In genomic region chr15:96728346-96728745, GRCm38 (mm10) we compare ENCODE assay signal across 16 mouse cellular contexts. TPM values are rescaled to one million over a fixed set of nuclear protein-coding genes. Genes with fewer than 3 reads are reported as not detected.
DNase-seq lines count a peak whose midpoint lies in the region; ATAC-seq and TF ChIP-seq lines count a peak whose summit lies in the region.
"Had no signal": no experiment of that assay in that cellular context is flagged by ENCODE, and none has a peak within 500 bp of the region (broad histone marks: within the 10 kb centered on the region; RNA-seq: fewer than 3 reads in every experiment).

No protein-coding gene starts in this region.

- H3K9ac ChIP-seq in kidney, embryonic 16.5 days (replicated peaks; ENCODE audit: low read length) = no peak overlapping the region
- H3K9ac ChIP-seq in stomach, embryonic 14.5 days (replicated peaks; ENCODE audit: low read depth, low read length) = no peak overlapping the region
- H3K9ac ChIP-seq in stomach, postnatal 0 days (ENCODE audit: low read length) = no peak overlapping the region
- H3K9ac ChIP-seq: heart, embryonic 13.5 days; hindbrain, embryonic 14.5 days; midbrain, embryonic 12.5 days had no signal

- peaks cover 12% of the 10 kb centered on the region for H3K4me1 ChIP-seq in kidney, embryonic 16.5 days (ENCODE audit: insufficient read depth, low read length)
- H3K4me1 ChIP-seq in stomach, embryonic 14.5 days (ENCODE audit: control insufficient read depth, insufficient read depth, low read length) = peaks cover 6% of the 10 kb centered on the region; the same call in 1 of the 2 replicates
- H3K4me1 ChIP-seq in stomach, postnatal 0 days (replicated peaks; ENCODE audit: control insufficient read depth, insufficient read depth) = no peaks in the 10 kb centered on the region
- H3K4me1 ChIP-seq: midbrain, embryonic 12.5 days had no signal

- DNase-seq in adrenal gland, postnatal 14 days = peak; percentile 19
- no peak for DNase-seq in adrenal gland, adult 18-20 months (ENCODE audit: low spot score in 2 of 2)
- no peak for DNase-seq in kidney, adult 18-20 months
- no peak for DNase-seq in stomach, postnatal 0 days (ENCODE audit: low spot score)
- no peak for DNase-seq in cerebellum, postnatal 36 days
- no peak for DNase-seq in right cerebral cortex, postnatal 10 days (ENCODE audit: low spot score in 2 of 2)
- DNase-seq: adrenal gland, postnatal 25 days; gastrocnemius, postnatal 25 days; kidney, adult 2 months; lung, adult 2 months; thymus, postnatal 14 days had no signal

- WGBS in kidney, embryonic 16.5 days = 52% methylated on average over 4 of the region's 4 CpGs
- 42% methylated on average over 4 of the region's 4 CpGs for WGBS in stomach, embryonic 14.5 days
- 48% methylated on average over 4 of the region's 4 CpGs for WGBS in stomach, postnatal 0 days

- no peak overlapping the region for H3K4me2 ChIP-seq in kidney, embryonic 16.5 days (replicated peaks; ENCODE audit: low read depth, low read length)
- no peak overlapping the region for H3K4me2 ChIP-seq in stomach, embryonic 14.5 days (replicated peaks; ENCODE audit: low read depth, low read length)
- no peak overlapping the region for H3K4me2 ChIP-seq in stomach, postnatal 0 days (replicated peaks; ENCODE audit: low read depth)
- H3K4me2 ChIP-seq: heart, embryonic 13.5 days; hindbrain, embryonic 14.5 days; midbrain, embryonic 12.5 days had no signal

- TF ChIP-seq CTCF in stomach, postnatal 0 days (IDR thresholded peaks at IDR 0.05; ENCODE audit: low read depth) = no peak

- H3K9me3 ChIP-seq in kidney, embryonic 16.5 days (ENCODE audit: low read length) = no peaks in the 10 kb centered on the region
- H3K9me3 ChIP-seq in stomach, embryonic 14.5 days (ENCODE audit: control insufficient read depth, low read depth, low read length) = no peaks in the 10 kb centered on the region
- H3K9me3 ChIP-seq in stomach, postnatal 0 days (ENCODE audit: control insufficient read depth, low read length) = no peaks in the 10 kb centered on the region
- H3K9me3 ChIP-seq: heart, embryonic 13.5 days; midbrain, embryonic 12.5 days had no signal

- TF ChIP-seq EP300 in stomach, postnatal 0 days (optimal IDR thresholded peaks at IDR 0.05) = no peak

- no peaks in the 10 kb centered on the region for H3K36me3 ChIP-seq in kidney, embryonic 16.5 days (ENCODE audit: insufficient read depth, low read length)
- H3K36me3 ChIP-seq in stomach, embryonic 14.5 days (ENCODE audit: control insufficient read depth, insufficient read depth, low read length) = no peaks in the 10 kb centered on the region
- no peaks in the 10 kb centered on the region for H3K36me3 ChIP-seq in stomach, postnatal 0 days (ENCODE audit: control insufficient read depth, insufficient read depth, low read length)
- H3K36me3 ChIP-seq: heart, embryonic 13.5 days; midbrain, embryonic 12.5 days had no signal

- ATAC-seq in kidney, embryonic 16.5 days (ENCODE audit: low FRiP score, low TSS enrichment) = no peak
- no peak for ATAC-seq in stomach, embryonic 14.5 days (ENCODE audit: insufficient number of reproducible peaks, insufficient read depth, low FRiP score, low read depth)
- ATAC-seq in stomach, postnatal 0 days (ENCODE audit: low FRiP score, low TSS enrichment) = no peak; the same call in 1 of the 2 replicates

- no peaks in the 10 kb centered on the region for H3K27me3 ChIP-seq in kidney, embryonic 16.5 days (ENCODE audit: insufficient read depth, low read length)
- no peaks in the 10 kb centered on the region for H3K27me3 ChIP-seq in stomach, embryonic 14.5 days (ENCODE audit: control insufficient read depth, insufficient read depth, low read length)
- no peaks in the 10 kb centered on the region for H3K27me3 ChIP-seq in stomach, postnatal 0 days (ENCODE audit: control insufficient read depth, insufficient read depth, low read length)
- H3K27me3 ChIP-seq: heart, embryonic 13.5 days; midbrain, embryonic 12.5 days had no signal

- peak overlapping the region; percentile 8; the same call in 1 of the 2 replicates for H3K27ac ChIP-seq in kidney, embryonic 16.5 days (ENCODE audit: low read length)
- H3K27ac ChIP-seq in stomach, embryonic 14.5 days (ENCODE audit: low read length) = peak overlapping the region; percentile 58
- H3K27ac ChIP-seq in stomach, postnatal 0 days (replicated peaks) = no peak overlapping the region
- H3K27ac ChIP-seq: heart, embryonic 13.5 days; hindbrain, embryonic 14.5 days; midbrain, embryonic 12.5 days had no signal

- H3K4me3 ChIP-seq in kidney, embryonic 16.5 days (ENCODE audit: low read length) = no peak overlapping the region
- no peak overlapping the region for H3K4me3 ChIP-seq in stomach, embryonic 14.5 days (ENCODE audit: low read depth, low read length)
- H3K4me3 ChIP-seq in stomach, postnatal 0 days (ENCODE audit: low read depth, low read length) = no peak overlapping the region
- H3K4me3 ChIP-seq: heart, embryonic 13.5 days; midbrain, embryonic 12.5 days had no signal

RNA-seq across cellular contexts. Expression of gene Slc38a2, which starts 28.8 kb away (rescaled TPM):
- total RNA-seq in adrenal gland, postnatal 14 days (2021) = 145 and 167 TPM in 2 replicates
- 100 to 1,000 TPM; 103 to 210 TPM for total RNA-seq in adrenal gland, adult 18-20 months (2021)
- 140 and 150 TPM in 2 replicates for polyA plus RNA-seq in kidney, embryonic 16.5 days (2015; fragmentation: Nextera tagmentation; extraction: Ambion mirVana)
- polyA plus RNA-seq in stomach, embryonic 14.5 days (2014; fragmentation: Nextera tagmentation; extraction: Ambion mirVana) = 149 and 154 TPM in 2 replicates
- 55.3 and 63.0 TPM in 2 replicates for polyA plus RNA-seq in stomach, postnatal 0 days (2015; fragmentation: Nextera tagmentation; extraction: Ambion mirVana)
